Mouse (Mus musculus): ENCODE data around the gene Borcs6.
A peak's percentile ranks its signal among the peaks of the same experiment; 100 is the strongest.

The Borcs6 gene

GRCm38 (mm10) chr11:69099915-69100345 is 40.4 kb downstream of the Borcs6 start:
- peak; percentile 36; the same call in 1 of the 2 replicates for ATAC-seq (ENCODE audit: insufficient number of reproducible peaks, low FRiP score, low TSS enrichment)

GRCm38 (mm10) chr11:69100639-69101360 is 41.3 kb downstream of the Borcs6 start:
- ATAC-seq (ENCODE audit: insufficient number of reproducible peaks, low FRiP score, low TSS enrichment): no peak

GRCm38 (mm10) chr11:69101604-69102402 is 42.3 kb downstream of the Borcs6 start:
- ATAC-seq (ENCODE audit: insufficient number of reproducible peaks, low FRiP score, low TSS enrichment): no peak

GRCm38 (mm10) chr11:69102403-69102725 is 42.8 kb downstream of the Borcs6 start:
- no peak for ATAC-seq (ENCODE audit: insufficient number of reproducible peaks, low FRiP score, low TSS enrichment)

GRCm38 (mm10) chr11:69103121-69103520 is 43.6 kb downstream of the Borcs6 start:
- no peak for ATAC-seq (ENCODE audit: insufficient number of reproducible peaks, low FRiP score, low TSS enrichment)

- no peak for ATAC-seq (ENCODE audit: insufficient number of reproducible peaks, low FRiP score, low TSS enrichment)
Observed at GRCm38 (mm10) chr11:69103531-69104435, 44.3 kb downstream of the Borcs6 start.

- ATAC-seq (ENCODE audit: insufficient number of reproducible peaks, low FRiP score, low TSS enrichment): no peak
Observed at GRCm38 (mm10) chr11:69104487-69104886, 45.0 kb downstream of the Borcs6 start.

- ATAC-seq (ENCODE audit: insufficient number of reproducible peaks, low FRiP score, low TSS enrichment): no peak
Observed at GRCm38 (mm10) chr11:69105227-69105626, 45.7 kb downstream of the Borcs6 start.

- ATAC-seq (ENCODE audit: insufficient number of reproducible peaks, low FRiP score, low TSS enrichment): no peak
Observed at GRCm38 (mm10) chr11:69105796-69106195, 46.3 kb downstream of the Borcs6 start.

GRCm38 (mm10) chr11:69106299-69106698 is 46.8 kb downstream of the Borcs6 start:
- no peak for ATAC-seq (ENCODE audit: insufficient number of reproducible peaks, low FRiP score, low TSS enrichment)

- ATAC-seq (ENCODE audit: insufficient number of reproducible peaks, low FRiP score, low TSS enrichment): no peak
Observed at GRCm38 (mm10) chr11:69106842-69107241, 47.3 kb downstream of the Borcs6 start.

- no peak for ATAC-seq (ENCODE audit: insufficient number of reproducible peaks, low FRiP score, low TSS enrichment)
Observed at GRCm38 (mm10) chr11:69107676-69108075, 48.2 kb downstream of the Borcs6 start.

GRCm38 (mm10) chr11:69108223-69108622 is 48.7 kb downstream of the Borcs6 start:
- ATAC-seq (ENCODE audit: insufficient number of reproducible peaks, low FRiP score, low TSS enrichment): no peak

GRCm38 (mm10) chr11:69109032-69109900 is 49.7 kb downstream of the Borcs6 start:
- no peak for ATAC-seq (ENCODE audit: insufficient number of reproducible peaks, low FRiP score, low TSS enrichment)

GRCm38 (mm10) chr11:69110319-69111046 is 51.0 kb downstream of the Borcs6 start:
- ATAC-seq (ENCODE audit: insufficient number of reproducible peaks, low FRiP score, low TSS enrichment): no peak; the same call in 1 of the 2 replicates

Measured in cerebellum, adult (tissue).